12 mouse cellular contexts compared by ENCODE assay signal in genomic region chr15:12229603-12230242, GRCm38 (mm10). TPM values are rescaled to one million over a fixed set of nuclear protein-coding genes. Genes with fewer than 3 reads are reported as not detected.
DNase-seq lines count a peak whose midpoint lies in the region; ATAC-seq and TF ChIP-seq lines count a peak whose summit lies in the region.
"Had no signal": no experiment of that assay in that cellular context is flagged by ENCODE, and none has a peak within 500 bp of the region (broad histone marks: within the 10 kb centered on the region; RNA-seq: fewer than 3 reads in every experiment).

No protein-coding gene starts in this region.

- H3K4me3 ChIP-seq in heart, embryonic 12.5 days = no peak overlapping the region
- H3K4me3 ChIP-seq in midbrain, embryonic 16.5 days (ENCODE audit: low read depth, low read length) = no peak overlapping the region
- H3K4me3 ChIP-seq in midbrain, embryonic 14.5 days (replicated peaks; ENCODE audit: low read depth, low read length) = no peak overlapping the region
- no peak overlapping the region for H3K4me3 ChIP-seq in midbrain, postnatal 0 days (ENCODE audit: low read depth, low read length)
- H3K4me3 ChIP-seq: gastrocnemius, adult 2 months; limb, embryonic 12.5 days had no signal

- 75% methylated on average over 10 of the region's 10 CpGs for WGBS in heart, embryonic 12.5 days
- 67% methylated on average over 10 of the region's 10 CpGs for WGBS in midbrain, embryonic 16.5 days
- WGBS in midbrain, embryonic 14.5 days = 75% methylated on average over 10 of the region's 10 CpGs
- 70% methylated on average over 10 of the region's 10 CpGs for WGBS in midbrain, postnatal 0 days

- H3K27me3 ChIP-seq in heart, embryonic 12.5 days (replicated peaks) = no peaks in the 10 kb centered on the region
- H3K27me3 ChIP-seq in midbrain, embryonic 16.5 days (ENCODE audit: control insufficient read depth, insufficient read depth, low read depth, low read length) = no peaks in the 10 kb centered on the region
- H3K27me3 ChIP-seq in midbrain, embryonic 14.5 days (ENCODE audit: control insufficient read depth, insufficient read depth, low read length) = no peaks in the 10 kb centered on the region
- H3K27me3 ChIP-seq in midbrain, postnatal 0 days (ENCODE audit: insufficient read depth, low read length) = no peaks in the 10 kb centered on the region
- H3K27me3 ChIP-seq: CH12.LX; limb, embryonic 12.5 days had no signal

- H3K4me2 ChIP-seq in heart, embryonic 12.5 days = no peak overlapping the region
- H3K4me2 ChIP-seq in midbrain, embryonic 16.5 days (ENCODE audit: low read length) = no peak overlapping the region
- H3K4me2 ChIP-seq in midbrain, embryonic 14.5 days (ENCODE audit: low read length) = no peak overlapping the region
- H3K4me2 ChIP-seq in midbrain, postnatal 0 days (ENCODE audit: low read depth, low read length, poor library complexity, severe bottlenecking) = no peak overlapping the region
- H3K4me2 ChIP-seq: limb, embryonic 12.5 days had no signal

- peak overlapping the region; percentile 76 for H3K27ac ChIP-seq in heart, embryonic 12.5 days (ENCODE audit: poor library complexity, severe bottlenecking)
- H3K27ac ChIP-seq in midbrain, embryonic 16.5 days (ENCODE audit: low read length) = no peak overlapping the region; the same call in 1 of the 2 replicates
- no peak overlapping the region for H3K27ac ChIP-seq in midbrain, embryonic 14.5 days (replicated peaks; ENCODE audit: low read depth, low read length)
- peak overlapping the region; percentile 47; the same call in 1 of the 2 replicates for H3K27ac ChIP-seq in midbrain, postnatal 0 days (ENCODE audit: low read depth, low read length)
- H3K27ac ChIP-seq: gastrocnemius, adult 2 months had no signal

- peaks cover 68% of the 10 kb centered on the region for H3K4me1 ChIP-seq in heart, embryonic 12.5 days (replicated peaks)
- H3K4me1 ChIP-seq in midbrain, embryonic 16.5 days (ENCODE audit: control insufficient read depth, insufficient read depth, low read length) = peaks cover 11% of the 10 kb centered on the region
- H3K4me1 ChIP-seq in midbrain, embryonic 14.5 days (ENCODE audit: control insufficient read depth, insufficient read depth, low read length) = no peaks in the 10 kb centered on the region
- H3K4me1 ChIP-seq in midbrain, postnatal 0 days (ENCODE audit: insufficient read depth, low read length) = 0 out of 2 replicates have a peak, but pooled peaks cover 2% of the 10 kb centered on the region

- H3K36me3 ChIP-seq in heart, embryonic 12.5 days = peaks cover 25% of the 10 kb centered on the region
- peaks cover 2% of the 10 kb centered on the region for H3K36me3 ChIP-seq in midbrain, embryonic 16.5 days (ENCODE audit: control insufficient read depth, insufficient read depth, low read length)
- H3K36me3 ChIP-seq in midbrain, embryonic 14.5 days (ENCODE audit: control insufficient read depth, insufficient read depth, low read length) = peaks cover 16% of the 10 kb centered on the region
- peaks cover 15% of the 10 kb centered on the region for H3K36me3 ChIP-seq in midbrain, postnatal 0 days (ENCODE audit: insufficient read depth, low read length)

- intact Hi-C loops in heart, postnatal 25 days (cut with DNase I) = no loop called here

- no peak overlapping the region for H3K9ac ChIP-seq in heart, embryonic 12.5 days
- no peak overlapping the region for H3K9ac ChIP-seq in midbrain, embryonic 16.5 days (ENCODE audit: low read depth, low read length)
- no peak overlapping the region for H3K9ac ChIP-seq in midbrain, embryonic 14.5 days (replicated peaks; ENCODE audit: low read length)
- H3K9ac ChIP-seq in midbrain, postnatal 0 days (replicated peaks; ENCODE audit: low read length, poor library complexity, severe bottlenecking) = no peak overlapping the region
- H3K9ac ChIP-seq: limb, embryonic 12.5 days had no signal

- no peak for TF ChIP-seq CTCF in midbrain, postnatal 0 days (IDR thresholded peaks at IDR 0.05)

- DNase-seq in heart, postnatal 25 days (ENCODE audit: low spot score) = no peak
- no peak for DNase-seq in midbrain, embryonic 14.5 days
- no peak for DNase-seq in midbrain, postnatal 0 days (ENCODE audit: low spot score)
- DNase-seq in right cerebral cortex, adult 18-20 months = no peak
- DNase-seq in left cerebral cortex, adult 11 months (ENCODE audit: low spot score) = no peak
- DNase-seq in cerebellum, postnatal 10 days = no peak
- DNase-seq: gastrocnemius, adult 2 months; right cerebral cortex, postnatal 4 days had no signal

- no peaks in the 10 kb centered on the region for H3K9me3 ChIP-seq in heart, embryonic 12.5 days (replicated peaks)
- H3K9me3 ChIP-seq in midbrain, embryonic 16.5 days (replicated peaks; ENCODE audit: control insufficient read depth, low read length, poor library complexity, severe bottlenecking) = no peaks in the 10 kb centered on the region
- no peaks in the 10 kb centered on the region for H3K9me3 ChIP-seq in midbrain, embryonic 14.5 days (ENCODE audit: control insufficient read depth, low read length)
- no peaks in the 10 kb centered on the region for H3K9me3 ChIP-seq in midbrain, postnatal 0 days (ENCODE audit: low read length)
- H3K9me3 ChIP-seq: limb, embryonic 12.5 days had no signal

- ATAC-seq in heart, embryonic 12.5 days (ENCODE audit: insufficient number of reproducible peaks, low FRiP score) = no peak
- 0 out of 2 replicates have a peak, but pooled peaks have one; percentile 36 for ATAC-seq in midbrain, embryonic 16.5 days
- no peak for ATAC-seq in midbrain, embryonic 14.5 days (ENCODE audit: low FRiP score, low TSS enrichment)
- peak; percentile 14; the same call in 1 of the 2 replicates for ATAC-seq in midbrain, postnatal 0 days (ENCODE audit: low FRiP score)

RNA-seq across cellular contexts. Expression of gene Mtmr12, which starts 24.9 kb away (rescaled TPM):
- polyA plus RNA-seq in heart, embryonic 12.5 days (2016; fragmentation: Nextera tagmentation; extraction: Ambion mirVana) = 16.5 and 16.7 TPM in 2 replicates
- 10 to 100 TPM in 1 of 2 experiments, 1 to 10 TPM in 1; 9.6 to 11.3 TPM for total RNA-seq in heart, postnatal 25 days (2021)
- polyA plus RNA-seq in midbrain, embryonic 16.5 days (2015; fragmentation: Nextera tagmentation; extraction: Ambion mirVana) = 8.1 TPM in 2 replicates
- polyA plus RNA-seq in midbrain, embryonic 14.5 days (2014; fragmentation: Nextera tagmentation; extraction: Ambion mirVana) = 6.6 and 9.0 TPM in 2 replicates
- 10.4 and 12.6 TPM in 2 replicates for total RNA-seq in midbrain, postnatal 0 days (2014; rRNA removed)
- 4.5 and 4.8 TPM in 2 replicates for polyA plus RNA-seq in midbrain, postnatal 0 days (2015; fragmentation: Nextera tagmentation; extraction: Ambion mirVana)

Comparison
In these comparisons a context has a peak if more than half of its experiments do, and no peak if none do; other contexts are left out.
1. ATAC-seq: peak in midbrain, embryonic 16.5 days (single experiment) and midbrain, postnatal 0 days (single experiment); none in heart, embryonic 12.5 days (single experiment) and midbrain, embryonic 14.5 days (single experiment).
2. H3K27ac ChIP-seq: peak in heart, embryonic 12.5 days (single experiment) and midbrain, postnatal 0 days (single experiment); none in midbrain, embryonic 16.5 days (single experiment) and midbrain, embryonic 14.5 days (single experiment).